Mouse (Mus musculus): Measurements from ENCODE around the gene Kmt5a. TPM values are rescaled to one million over a fixed set of nuclear protein-coding genes. Genes with fewer than 3 reads are reported as not detected.
A peak's percentile ranks its signal among the peaks of the same experiment; 100 is the strongest.
"Not testable (repeated sequence)": the region's sequence is repeated elsewhere in the genome, so short reads cannot be mapped to it uniquely, and the experiment has no call there.

Gene Kmt5a
- polyA plus RNA-seq, 1 experiment from 2014 or later: 23.1 TPM

DNA sequence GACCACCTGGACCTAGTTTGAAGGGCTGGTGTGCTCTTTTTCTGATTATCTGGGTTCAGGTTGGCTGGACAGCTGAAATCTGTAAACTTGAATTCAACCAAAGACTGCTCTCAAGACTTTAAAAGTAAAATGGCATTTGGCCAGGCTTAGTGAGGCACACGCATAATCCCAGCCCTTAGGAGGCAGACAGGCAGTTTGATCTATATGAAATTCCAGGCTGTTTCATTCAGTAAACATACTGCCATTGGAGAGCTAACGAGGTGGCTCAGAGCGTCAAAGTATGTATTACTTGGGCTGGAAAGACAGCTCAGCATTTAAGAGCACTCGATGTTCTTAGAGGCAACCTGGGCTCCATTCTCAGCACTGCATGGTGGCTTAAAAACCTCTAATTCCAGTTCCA, 52.0 kb downstream of the Kmt5a start:
- WGBS: 82% methylated on average over 4 of the region's 4 CpGs
- no peaks in the 10 kb centered on the region for H3K4me1 ChIP-seq (replicated peaks; ENCODE audit: control insufficient read depth, insufficient read depth, low read length)
- ATAC-seq (ENCODE audit: low FRiP score) (no peak), DNase-seq (ENCODE audit: low spot score) (no peak)
- no peak overlapping the region for H3K4me2 ChIP-seq (replicated peaks)
- H3K27me3 ChIP-seq (ENCODE audit: control insufficient read depth, insufficient read depth, low read length): no peaks in the 10 kb centered on the region
- H3K9ac ChIP-seq: no peak overlapping the region
- H3K9me3 ChIP-seq (ENCODE audit: control insufficient read depth, low read length): no peaks in the 10 kb centered on the region
- no peak overlapping the region for H3K27ac ChIP-seq
- no peak overlapping the region for H3K4me3 ChIP-seq (replicated peaks; ENCODE audit: low read length)
- H3K36me3 ChIP-seq (replicated peaks; ENCODE audit: control insufficient read depth, insufficient read depth): peaks cover 38% of the 10 kb centered on the region

DNA sequence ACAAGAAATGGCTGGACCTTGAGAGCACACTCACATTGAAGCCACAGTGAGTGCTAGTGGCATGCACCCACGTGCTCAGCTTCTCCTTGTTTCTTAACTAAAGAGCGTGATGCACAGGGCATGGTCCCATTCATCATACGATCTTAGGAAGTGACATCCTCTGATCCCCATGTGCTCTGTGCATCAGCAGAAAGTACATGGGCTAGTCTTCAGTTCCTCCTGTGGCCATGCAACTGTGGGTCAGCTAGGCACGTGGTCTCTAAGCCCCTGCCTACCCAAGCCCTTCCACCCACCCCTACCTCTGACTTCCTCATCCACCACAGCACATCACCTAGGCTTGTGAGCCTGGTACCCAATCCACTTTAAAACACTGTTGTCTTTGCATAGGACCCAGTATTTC, 52.9 kb downstream of the Kmt5a start:
- H3K9ac ChIP-seq: no peak overlapping the region
- WGBS: 87% methylated on average over 4 of the region's 4 CpGs
- no peak overlapping the region for H3K27ac ChIP-seq
- no peak overlapping the region for H3K4me3 ChIP-seq (replicated peaks; ENCODE audit: low read length)
- no peaks in the 10 kb centered on the region for H3K4me1 ChIP-seq (replicated peaks; ENCODE audit: control insufficient read depth, insufficient read depth, low read length)
- ATAC-seq (ENCODE audit: low FRiP score) (no peak), DNase-seq (ENCODE audit: low spot score) (no peak)
- H3K27me3 ChIP-seq (ENCODE audit: control insufficient read depth, insufficient read depth, low read length): no peaks in the 10 kb centered on the region
- H3K36me3 ChIP-seq (replicated peaks; ENCODE audit: control insufficient read depth, insufficient read depth): peaks cover 38% of the 10 kb centered on the region
- H3K9me3 ChIP-seq (ENCODE audit: control insufficient read depth, low read length): no peaks in the 10 kb centered on the region
- H3K4me2 ChIP-seq (replicated peaks): no peak overlapping the region

DNA sequence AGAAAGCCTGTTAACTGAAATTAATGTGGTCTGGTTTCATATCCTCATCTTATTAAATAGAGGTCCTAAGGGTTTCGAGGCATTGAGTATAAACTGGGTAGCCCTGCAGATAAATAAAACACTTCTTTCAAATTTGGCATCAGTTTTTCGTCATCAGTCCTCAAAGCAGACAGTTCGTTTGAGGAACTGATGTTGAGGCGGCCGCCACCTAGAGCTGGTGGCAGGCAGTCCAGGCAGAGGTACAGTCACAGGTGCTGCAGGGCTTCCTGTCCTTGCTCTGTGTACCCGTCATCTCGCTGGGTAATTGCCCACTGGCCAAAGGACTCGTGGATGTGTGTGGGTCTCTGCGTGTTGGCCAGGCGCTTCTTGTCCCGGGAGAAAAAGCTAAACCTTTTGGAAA, 53.7 kb downstream of the Kmt5a start:
- 92% methylated on average over 11 of the region's 11 CpGs for WGBS
- no peak overlapping the region for H3K4me3 ChIP-seq (replicated peaks; ENCODE audit: low read length)
- H3K27me3 ChIP-seq (ENCODE audit: control insufficient read depth, insufficient read depth, low read length): no peaks in the 10 kb centered on the region
- ATAC-seq (ENCODE audit: low FRiP score) (no peak), DNase-seq (ENCODE audit: low spot score) (no peak)
- H3K9me3 ChIP-seq (ENCODE audit: control insufficient read depth, low read length): no peaks in the 10 kb centered on the region
- H3K27ac ChIP-seq: no peak overlapping the region
- peaks cover 43% of the 10 kb centered on the region for H3K36me3 ChIP-seq (replicated peaks; ENCODE audit: control insufficient read depth, insufficient read depth)
- H3K9ac ChIP-seq: no peak overlapping the region
- H3K4me1 ChIP-seq (replicated peaks; ENCODE audit: control insufficient read depth, insufficient read depth, low read length): no peaks in the 10 kb centered on the region
- H3K4me2 ChIP-seq (replicated peaks): no peak overlapping the region

DNA sequence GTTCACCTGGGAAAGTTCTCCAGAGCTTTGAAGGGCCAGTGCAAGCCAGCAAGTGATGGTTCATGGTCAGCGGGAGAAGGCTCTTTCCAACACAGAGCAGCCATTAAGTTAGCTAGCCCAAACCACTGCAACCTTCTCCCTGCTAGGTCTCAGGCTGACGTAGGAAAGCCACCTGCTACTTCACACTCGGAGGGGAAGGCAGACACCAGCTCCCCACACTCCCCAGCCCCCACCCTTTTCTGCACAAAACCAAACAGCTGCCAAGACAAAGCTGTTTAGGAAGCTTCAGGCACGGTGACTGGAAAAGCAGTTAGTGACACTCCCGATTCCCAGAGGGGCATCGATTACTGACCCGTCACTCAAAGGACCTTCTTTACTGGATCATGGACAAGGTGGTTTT, 55.8 kb downstream of the Kmt5a start:
- peaks cover 40% of the 10 kb centered on the region for H3K36me3 ChIP-seq (replicated peaks; ENCODE audit: control insufficient read depth, insufficient read depth)
- H3K27ac ChIP-seq: no peak overlapping the region
- H3K9ac ChIP-seq: no peak overlapping the region
- H3K4me3 ChIP-seq (replicated peaks; ENCODE audit: low read length): no peak overlapping the region
- no peak overlapping the region for H3K4me2 ChIP-seq (replicated peaks)
- DNase-seq (ENCODE audit: low spot score) (no peak), ATAC-seq (ENCODE audit: low FRiP score) (no peak)
- no peaks in the 10 kb centered on the region for H3K27me3 ChIP-seq (ENCODE audit: control insufficient read depth, insufficient read depth, low read length)
- H3K4me1 ChIP-seq (replicated peaks; ENCODE audit: control insufficient read depth, insufficient read depth, low read length): no peaks in the 10 kb centered on the region
- WGBS: 42% methylated on average over 7 of the region's 7 CpGs
- H3K9me3 ChIP-seq (ENCODE audit: control insufficient read depth, low read length): no peaks in the 10 kb centered on the region

DNA sequence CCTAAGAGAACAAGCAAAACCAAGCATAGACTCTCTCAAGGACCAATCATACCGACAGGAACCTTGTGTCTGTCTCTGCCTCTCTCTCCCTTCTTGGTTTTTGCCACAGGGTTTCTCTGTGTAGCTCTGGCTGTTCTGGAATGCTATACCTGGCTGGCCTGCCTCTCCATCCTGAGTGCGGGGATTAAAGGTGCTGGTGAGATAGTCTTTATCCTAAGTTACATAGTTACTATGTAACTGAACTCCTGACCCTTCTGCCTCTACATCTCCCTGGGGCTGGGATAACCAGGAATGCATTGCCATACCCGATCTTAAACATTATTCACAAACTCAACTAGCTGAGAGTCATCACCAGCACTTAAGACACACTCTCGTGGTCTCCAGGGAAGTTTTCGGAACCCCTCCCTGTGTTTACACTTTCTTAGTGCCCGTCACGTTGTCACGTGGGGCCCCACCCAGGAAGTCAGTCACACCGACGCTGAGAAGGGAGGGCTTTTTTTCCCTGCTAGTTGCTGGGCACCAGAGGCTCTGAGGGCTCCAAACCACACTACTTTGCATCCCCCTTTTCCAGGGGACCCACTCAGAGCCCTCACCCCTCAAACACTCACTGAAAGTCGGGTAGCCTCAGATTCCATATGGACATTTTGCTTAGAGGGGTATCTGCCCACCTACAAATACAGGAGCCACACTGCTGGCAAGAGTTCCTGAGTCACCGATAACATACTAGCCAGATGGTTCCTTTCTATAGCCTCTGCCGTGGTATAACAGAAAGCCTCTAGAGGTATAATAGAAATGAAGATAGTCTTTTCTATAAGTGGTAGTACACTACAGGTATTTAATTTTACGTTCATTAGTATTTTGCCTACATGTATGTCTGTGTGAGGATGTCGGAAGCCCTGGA, 57.1 kb downstream of the Kmt5a start:
- Histone ChIP-seq H3K9ac (no peak overlapping the region), H3K9me3 (ENCODE audit: control insufficient read depth, low read length) (no peaks in the 10 kb centered on the region), H3K4me3 (replicated peaks; ENCODE audit: low read length) (no peak overlapping the region), H3K27ac (no peak overlapping the region), H3K36me3 (replicated peaks; ENCODE audit: control insufficient read depth, insufficient read depth) (peaks cover 32% of the 10 kb centered on the region), H3K4me2 (replicated peaks) (no peak overlapping the region), H3K4me1 (replicated peaks; ENCODE audit: control insufficient read depth, insufficient read depth, low read length) (no peaks in the 10 kb centered on the region), H3K27me3 (ENCODE audit: control insufficient read depth, insufficient read depth, low read length) (no peaks in the 10 kb centered on the region)
- DNase-seq (ENCODE audit: low spot score) (no peak), ATAC-seq (ENCODE audit: low FRiP score) (no peak)
- WGBS: 75% methylated on average over 15 of the region's 15 CpGs

DNA sequence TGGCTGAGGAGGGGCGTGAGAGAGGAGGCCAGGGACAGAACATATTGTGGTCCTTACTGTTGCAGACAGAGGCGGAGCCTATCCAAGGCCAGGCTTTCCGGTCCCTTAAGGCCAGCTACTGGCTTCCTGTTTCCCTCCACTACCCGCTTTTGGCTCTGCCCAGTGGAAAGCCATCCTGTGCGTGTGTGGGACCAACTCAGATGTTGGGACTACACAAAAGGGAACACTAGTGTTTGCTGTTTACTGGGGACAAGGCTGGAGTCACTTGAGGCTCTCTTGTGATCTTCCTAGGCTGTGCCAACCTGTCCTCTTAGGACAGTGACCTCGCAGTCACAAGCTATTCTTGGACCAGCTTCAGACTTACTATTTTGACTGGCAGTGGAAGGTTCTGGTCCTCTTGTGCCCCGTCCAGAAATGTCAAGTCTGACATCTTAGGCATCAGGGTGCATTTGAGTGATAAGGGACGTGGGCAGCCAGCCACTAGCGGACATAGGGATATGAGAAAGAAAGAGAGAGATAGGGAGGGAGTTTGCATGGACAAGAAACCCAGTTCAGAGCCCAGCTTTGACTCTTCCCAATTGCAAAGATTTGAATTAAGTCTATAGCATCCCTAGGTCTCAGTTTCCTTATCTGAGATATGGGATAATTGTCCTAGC, 58.6 kb downstream of the Kmt5a start:
- ATAC-seq (ENCODE audit: low FRiP score) (no peak), DNase-seq (ENCODE audit: low spot score) (no peak)
- Histone ChIP-seq H3K27me3 (ENCODE audit: control insufficient read depth, insufficient read depth, low read length) (no peaks in the 10 kb centered on the region), H3K9ac (no peak overlapping the region), H3K9me3 (ENCODE audit: control insufficient read depth, low read length) (no peaks in the 10 kb centered on the region), H3K36me3 (replicated peaks; ENCODE audit: control insufficient read depth, insufficient read depth) (peaks cover 32% of the 10 kb centered on the region), H3K4me3 (replicated peaks; ENCODE audit: low read length) (no peak overlapping the region), H3K27ac (peak overlapping the region; percentile 5; the same call in 1 of the 2 replicates), H3K4me2 (replicated peaks) (no peak overlapping the region), H3K4me1 (replicated peaks; ENCODE audit: control insufficient read depth, insufficient read depth, low read length) (no peaks in the 10 kb centered on the region)
- 77% methylated on average over 9 of the region's 9 CpGs for WGBS

DNA sequence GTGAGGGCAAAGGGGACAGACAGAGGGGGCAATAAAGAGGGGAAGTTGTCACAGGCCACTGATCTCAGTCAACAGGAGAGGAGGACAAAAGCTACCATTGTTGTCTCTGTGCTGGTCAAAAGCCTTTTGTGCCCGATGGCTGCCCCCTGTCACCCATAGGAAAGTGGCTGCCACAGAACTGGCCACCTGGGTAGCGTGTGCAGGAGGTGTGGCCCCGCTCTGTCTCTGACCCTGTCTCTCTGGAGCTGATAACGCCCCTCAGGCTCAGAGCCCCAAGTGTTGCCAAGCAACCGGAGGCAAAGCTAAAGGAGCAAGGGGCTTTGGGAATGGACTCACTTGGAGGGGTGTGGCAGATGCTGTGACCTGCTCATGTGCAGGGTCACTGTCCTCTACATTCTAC, 59.3 kb downstream of the Kmt5a start:
- Histone ChIP-seq H3K27me3 (ENCODE audit: control insufficient read depth, insufficient read depth, low read length) (no peaks in the 10 kb centered on the region), H3K4me1 (replicated peaks; ENCODE audit: control insufficient read depth, insufficient read depth, low read length) (no peaks in the 10 kb centered on the region), H3K9ac (no peak overlapping the region), H3K4me2 (replicated peaks) (no peak overlapping the region), H3K9me3 (ENCODE audit: control insufficient read depth, low read length) (no peaks in the 10 kb centered on the region), H3K36me3 (replicated peaks; ENCODE audit: control insufficient read depth, insufficient read depth) (peaks cover 32% of the 10 kb centered on the region), H3K27ac (no peak overlapping the region), H3K4me3 (replicated peaks; ENCODE audit: low read length) (no peak overlapping the region)
- 18% methylated on average over 5 of the region's 5 CpGs for WGBS
- no peak for ATAC-seq (ENCODE audit: low FRiP score)
- DNase-seq (ENCODE audit: low spot score): no peak

DNA sequence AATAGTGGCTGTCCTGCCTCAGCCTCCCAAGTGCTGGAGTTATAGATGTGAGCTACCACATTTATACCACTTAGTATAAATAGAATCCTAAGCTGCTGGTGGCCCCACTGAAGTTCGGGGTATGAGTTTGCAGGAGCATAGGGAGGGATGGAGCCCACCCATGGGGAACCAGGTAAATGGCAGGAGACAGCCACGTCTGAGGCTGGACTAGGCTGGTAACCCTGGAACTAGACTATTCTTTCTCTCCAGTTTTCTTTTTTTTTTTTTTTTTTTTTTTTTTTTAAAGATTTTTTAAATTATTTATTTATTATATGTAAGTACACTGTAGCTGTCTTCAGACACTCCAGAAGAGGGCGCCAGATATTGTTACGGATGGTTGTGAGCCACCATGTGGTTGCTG, 60.3 kb downstream of the Kmt5a start:
- ATAC-seq (ENCODE audit: low FRiP score); H3K4me3 ChIP-seq (replicated peaks; ENCODE audit: low read length); H3K9ac ChIP-seq; H3K27ac ChIP-seq; H3K27me3 ChIP-seq (ENCODE audit: control insufficient read depth, insufficient read depth, low read length); H3K4me1 ChIP-seq (replicated peaks; ENCODE audit: control insufficient read depth, insufficient read depth, low read length); H3K9me3 ChIP-seq (ENCODE audit: control insufficient read depth, low read length); DNase-seq (ENCODE audit: low spot score); H3K4me2 ChIP-seq (replicated peaks): not testable (repeated sequence)
- WGBS: 84% methylated on average over 2 of the region's 4 CpGs
- peaks cover 25% of the 10 kb centered on the region for H3K36me3 ChIP-seq (replicated peaks; ENCODE audit: control insufficient read depth, insufficient read depth)

DNA sequence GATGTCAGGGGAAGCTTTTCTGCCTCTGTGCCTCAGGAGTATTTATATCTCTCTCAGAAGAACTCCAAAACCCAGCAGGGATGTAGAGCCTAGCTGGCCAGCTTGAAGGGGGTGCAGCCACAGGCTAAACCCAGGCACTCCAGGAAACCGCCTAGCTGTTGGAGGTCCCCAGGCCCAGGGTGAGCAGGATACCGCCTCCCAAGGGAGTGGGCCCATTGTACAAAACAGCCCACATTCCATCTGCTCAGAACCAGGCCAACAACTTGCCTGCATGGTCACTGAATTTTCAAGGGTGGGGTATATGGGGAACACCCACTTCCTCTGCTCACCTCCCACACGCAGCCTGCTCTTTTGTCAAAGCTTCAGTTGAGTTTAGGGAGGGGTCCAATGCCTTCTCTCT, 60.8 kb downstream of the Kmt5a start:
- DNase-seq (ENCODE audit: low spot score) (no peak), ATAC-seq (ENCODE audit: low FRiP score) (no peak)
- 90% methylated on average over 3 of the region's 3 CpGs for WGBS

More for the DNA sequence above, 60.8 kb downstream of the Kmt5a start:
- H3K27me3 ChIP-seq (ENCODE audit: control insufficient read depth, insufficient read depth, low read length): no peaks in the 10 kb centered on the region
- H3K27ac ChIP-seq: no peak overlapping the region
- H3K36me3 ChIP-seq (replicated peaks; ENCODE audit: control insufficient read depth, insufficient read depth): peaks cover 21% of the 10 kb centered on the region
- H3K9me3 ChIP-seq (ENCODE audit: control insufficient read depth, low read length): no peaks in the 10 kb centered on the region
- H3K4me3 ChIP-seq (replicated peaks; ENCODE audit: low read length): no peak overlapping the region
- no peak overlapping the region for H3K4me2 ChIP-seq (replicated peaks)
- no peak overlapping the region for H3K9ac ChIP-seq
- H3K4me1 ChIP-seq (replicated peaks; ENCODE audit: control insufficient read depth, insufficient read depth, low read length): no peaks in the 10 kb centered on the region

All from hindbrain, embryonic 14.5 days (tissue).